Mouse (Mus musculus) hindbrain, embryonic 12.5 days (tissue): ENCODE data around the gene Gm16253. TPM values are rescaled to one million over a fixed set of nuclear protein-coding genes. Genes with fewer than 3 reads are reported as not detected.

Source experiments
- ATAC-seq: fragments of 200-750 bp; cut with Nextera tagmentation; 2 replicates; pipeline ENCODE4 v1.8.0; 2017; ENCODE audit warnings: moderate TSS enrichment; ENCODE audit not compliant: low FRiP score
- H3K27ac ChIP-seq: fragments of 300-500 bp; sonication (generic); 2 replicates; pipeline ENCODE4 v1.5.1; 2016; ENCODE audit warnings: mild to moderate bottlenecking
- H3K27me3 ChIP-seq: fragments of 300-500 bp; sonication (generic); 2 replicates; pipeline ENCODE4 v1.6.1; 2016; ENCODE audit warnings: mild to moderate bottlenecking
- H3K36me3 ChIP-seq: fragments of 300-500 bp; sonication (generic); 2 replicates; pipeline ENCODE4 v1.6.1; 2016; ENCODE audit warnings: mild to moderate bottlenecking
- H3K4me1 ChIP-seq: fragments of 300-500 bp; sonication (generic); 2 replicates; pipeline ENCODE4 v1.6.1; 2016
- H3K4me2 ChIP-seq: fragments of 300-500 bp; sonication (generic); replicated peaks from 2 replicates; pipeline ENCODE4 v1.6.1; 2016; ENCODE audit warnings: mild to moderate bottlenecking
- H3K4me3 ChIP-seq: fragments of 300-500 bp; sonication (generic); 2 replicates; pipeline ENCODE4 v1.5.1; 2016; ENCODE audit warnings: mild to moderate bottlenecking
- H3K9ac ChIP-seq: fragments of 300-500 bp; sonication (generic); 2 replicates; pipeline ENCODE4 v1.6.1; 2016; ENCODE audit warnings: mild to moderate bottlenecking, moderate library complexity
- H3K9me3 ChIP-seq: fragments of 300-500 bp; sonication (generic); replicated peaks from 2 replicates; pipeline ENCODE4 v1.6.1; 2016; ENCODE audit warnings: mild to moderate bottlenecking
- WGBS: fragments of 180-500 bp; shearing (Covaris S2); methylation state at CpG from one replicate; pipeline ENCODE4 v1.1.7; 2016; 5-methylcytosine and 5-hydroxymethylcytosine counted together
- polyA plus RNA-seq: library from polyadenylated mRNA; unstranded; fragments of >200 nt; fragmentation: Nextera tagmentation; extraction: Ambion mirVana; gene quantifications from 2 replicates; pipeline ENCODE4 v1.2.1, GENCODE M21; 2016

Gm16253 gene
- polyA plus RNA-seq, 1 experiment from 2014 or later, result 1.3 TPM

- Histone ChIP-seq H3K9me3 (no peaks in the 10 kb centered on the region), H3K4me2 (no peak overlapping the region), H3K27ac (no peak overlapping the region), H3K9ac (no peak overlapping the region), H3K36me3 (no peaks in the 10 kb centered on the region; the same call in 1 of the 2 replicates), H3K4me3 (no peak overlapping the region), H3K4me1 (peaks cover 23% of the 10 kb centered on the region), H3K27me3 (0 out of 2 replicates have a peak, but pooled peaks cover 13% of the 10 kb centered on the region)
- ATAC-seq, result no peak
- WGBS, result 80% methylated on average over 12 of the region's 12 CpGs
These were observed 1.9 kb downstream of the Gm16253 start for GRCm38 (mm10) chr3:96578561-96579238.

GRCm38 (mm10) chr3:96579239-96579750, 2.5 kb downstream of the Gm16253 start:
- Histone ChIP-seq H3K27me3 (0 out of 2 replicates have a peak, but pooled peaks cover 13% of the 10 kb centered on the region), H3K4me1 (peaks cover 23% of the 10 kb centered on the region), H3K27ac (no peak overlapping the region), H3K4me3 (no peak overlapping the region), H3K9ac (no peak overlapping the region), H3K9me3 (no peaks in the 10 kb centered on the region), H3K4me2 (no peak overlapping the region), H3K36me3 (no peaks in the 10 kb centered on the region; the same call in 1 of the 2 replicates)
- WGBS, result 76% methylated on average over 4 of the region's 4 CpGs
- no peak for ATAC-seq

- H3K9me3 ChIP-seq, result no peaks in the 10 kb centered on the region
- H3K4me3 ChIP-seq, result peak overlapping the region; percentile 15
- H3K4me2 ChIP-seq, result peak overlapping the region; percentile 49
- H3K36me3 ChIP-seq, result no peaks in the 10 kb centered on the region; the same call in 1 of the 2 replicates
- 0 out of 2 replicates have a peak overlapping the region, but pooled peaks have one; percentile 5 for H3K27ac ChIP-seq
- H3K27me3 ChIP-seq, result 0 out of 2 replicates have a peak, but pooled peaks cover 13% of the 10 kb centered on the region
- peak overlapping the region; percentile 45; the same call in 1 of the 2 replicates for H3K9ac ChIP-seq
- peak; percentile 61 for ATAC-seq
- 10% methylated on average over 16 of the region's 16 CpGs for WGBS
- peaks cover 23% of the 10 kb centered on the region for H3K4me1 ChIP-seq
These were observed 3.2 kb downstream of the Gm16253 start for GRCm38 (mm10) chr3:96579885-96580454.

- H3K9ac ChIP-seq, result no peak overlapping the region
- no peak overlapping the region for H3K4me2 ChIP-seq
- H3K27ac ChIP-seq, result no peak overlapping the region
- H3K4me1 ChIP-seq, result peaks cover 22% of the 10 kb centered on the region
- H3K4me3 ChIP-seq, result no peak overlapping the region
- 0 out of 2 replicates have a peak, but pooled peaks cover 13% of the 10 kb centered on the region for H3K27me3 ChIP-seq
- ATAC-seq, result no peak
- H3K36me3 ChIP-seq, result no peaks in the 10 kb centered on the region; the same call in 1 of the 2 replicates
- 43% methylated on average over 6 of the region's 6 CpGs for WGBS
- no peaks in the 10 kb centered on the region for H3K9me3 ChIP-seq
These were observed 4.4 kb downstream of the Gm16253 start for GRCm38 (mm10) chr3:96581141-96581540.

DNA sequence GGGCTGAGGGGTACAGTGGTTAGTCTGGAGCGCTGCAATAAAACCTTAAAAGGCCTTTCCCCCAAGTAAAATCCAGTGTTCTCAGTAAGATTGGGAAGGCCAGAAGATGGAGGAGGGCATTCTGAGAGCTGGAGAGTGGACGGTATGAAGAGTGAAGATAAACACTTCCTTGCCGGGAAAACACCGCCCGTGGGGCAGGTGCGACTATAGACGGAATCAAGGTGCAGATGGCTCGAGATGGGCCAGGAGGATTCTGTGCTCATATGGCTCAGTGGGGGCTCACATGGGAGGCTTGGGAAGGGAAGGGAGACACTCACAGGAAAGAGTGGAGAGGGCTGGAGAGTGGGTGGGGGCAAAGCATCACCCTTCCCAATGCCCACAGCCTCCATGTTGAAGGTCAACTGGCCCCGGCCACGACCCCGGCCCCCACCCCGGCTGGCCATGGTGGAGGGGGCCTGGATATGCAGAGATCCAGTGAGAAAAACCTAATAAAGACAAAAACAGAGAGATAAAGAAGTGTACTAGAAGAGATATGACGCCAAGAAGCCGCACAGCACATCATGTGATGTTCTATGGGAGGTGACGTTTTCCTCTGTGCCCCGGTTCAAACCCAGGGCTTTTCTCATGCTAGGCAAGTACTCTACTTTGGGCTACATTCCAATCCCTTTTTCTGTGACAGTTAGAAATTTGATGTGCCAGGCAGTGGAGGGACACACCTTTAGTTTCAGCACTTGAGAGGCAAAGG, 5.2 kb downstream of the Gm16253 start:
- H3K4me3 ChIP-seq, result no peak overlapping the region

GRCm38 (mm10) chr3:96583386-96583785, 6.6 kb downstream of the Gm16253 start:
- H3K4me1 ChIP-seq, result peaks cover 9% of the 10 kb centered on the region
- no peak overlapping the region for H3K4me2 ChIP-seq
- 0 out of 2 replicates have a peak, but pooled peaks cover 3% of the 10 kb centered on the region for H3K9me3 ChIP-seq
- H3K27me3 ChIP-seq, result 0 out of 2 replicates have a peak, but pooled peaks cover 13% of the 10 kb centered on the region
- no peak overlapping the region for H3K4me3 ChIP-seq
- H3K36me3 ChIP-seq, result no peaks in the 10 kb centered on the region; the same call in 1 of the 2 replicates
- no peak overlapping the region for H3K27ac ChIP-seq
- no peak overlapping the region for H3K9ac ChIP-seq
- WGBS, result 90% methylated on average over 5 of the region's 5 CpGs
- no peak for ATAC-seq

More for the DNA sequence above, 5.2 kb downstream of the Gm16253 start:
- Histone ChIP-seq H3K27ac (no peak overlapping the region), H3K9me3 (no peaks in the 10 kb centered on the region), H3K27me3 (0 out of 2 replicates have a peak, but pooled peaks cover 13% of the 10 kb centered on the region), H3K4me1 (peaks cover 14% of the 10 kb centered on the region), H3K4me2 (no peak overlapping the region), H3K36me3 (no peaks in the 10 kb centered on the region; the same call in 1 of the 2 replicates), H3K9ac (no peak overlapping the region)
- ATAC-seq, result no peak
- WGBS, result 84% methylated on average over 16 of the region's 16 CpGs

- H3K27ac ChIP-seq, result no peak overlapping the region
- 0 out of 2 replicates have a peak, but pooled peaks cover 3% of the 10 kb centered on the region for H3K9me3 ChIP-seq
- no peak overlapping the region for H3K9ac ChIP-seq
- WGBS, result 83% methylated on average over 4 of the region's 4 CpGs
- no peak overlapping the region for H3K4me3 ChIP-seq
- H3K4me2 ChIP-seq, result no peak overlapping the region
- H3K4me1 ChIP-seq, result peaks cover 13% of the 10 kb centered on the region
- H3K36me3 ChIP-seq, result no peaks in the 10 kb centered on the region
- no peak for ATAC-seq
- peaks cover 10% of the 10 kb centered on the region for H3K27me3 ChIP-seq
These were observed 13.9 kb downstream of the Gm16253 start for GRCm38 (mm10) chr3:96590657-96591056.

DNA sequence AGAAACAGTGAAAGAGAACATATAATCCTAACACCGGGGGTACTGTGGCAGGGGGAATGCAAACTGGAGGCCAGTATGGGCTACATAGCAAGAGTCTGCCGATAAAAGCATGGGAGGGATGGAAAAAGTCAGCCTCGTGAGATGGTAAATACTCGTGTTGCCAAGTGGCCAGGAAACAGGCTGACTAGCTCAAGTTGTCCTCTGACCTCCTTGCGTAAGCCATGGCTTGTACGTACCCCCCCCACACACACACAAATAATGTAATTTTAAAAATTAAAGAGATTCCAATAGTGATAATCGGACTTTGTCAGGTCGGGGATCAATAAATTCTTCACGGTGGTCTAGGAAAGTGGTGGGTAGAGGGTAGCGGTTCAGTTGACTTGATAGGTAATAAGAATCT, 16.6 kb downstream of the Gm16253 start:
- Histone ChIP-seq H3K27me3 (peaks cover 24% of the 10 kb centered on the region), H3K9me3 (no peaks in the 10 kb centered on the region), H3K9ac (peak overlapping the region; percentile 61), H3K4me2 (peak overlapping the region; percentile 86), H3K27ac (peak overlapping the region; percentile 81), H3K36me3 (no peaks in the 10 kb centered on the region), H3K4me3 (peak overlapping the region; percentile 57), H3K4me1 (peaks cover 38% of the 10 kb centered on the region)
- WGBS, result 1% methylated on average over 10 of the region's 10 CpGs
- peak; percentile 2; the same call in 1 of the 2 replicates for ATAC-seq

GRCm38 (mm10) chr3:96593790-96594560, 17.2 kb downstream of the Gm16253 start, which contains the start of gene Polr3gl:
Polr3gl (minus strand) TSS chr3:96594181.
- peak within 1 kb of the TSS; percentile 86 for H3K4me2 ChIP-seq
- peak within 1 kb of the TSS; percentile 61 for H3K9ac ChIP-seq
- ATAC-seq, result peak; percentile 80
- WGBS, result under 1% methylated on average over 38 of the region's 38 CpGs
- peak within 1 kb of the TSS; percentile 57 for H3K4me3 ChIP-seq
- no peaks in the 10 kb centered on the region for H3K9me3 ChIP-seq
- peaks cover 27% of the 10 kb centered on the region for H3K27me3 ChIP-seq
- H3K36me3 ChIP-seq, result no peaks in the 10 kb centered on the region
- H3K4me1 ChIP-seq, result peaks cover 43% of the 10 kb centered on the region
- peak within 1 kb of the TSS; percentile 81 for H3K27ac ChIP-seq

GRCm38 (mm10) chr3:96594851-96595250, 18.1 kb downstream of the Gm16253 start:
- Histone ChIP-seq H3K27me3 (peaks cover 32% of the 10 kb centered on the region), H3K4me3 (no peak overlapping the region), H3K4me2 (no peak overlapping the region), H3K9me3 (no peaks in the 10 kb centered on the region), H3K4me1 (peaks cover 47% of the 10 kb centered on the region), H3K36me3 (no peaks in the 10 kb centered on the region), H3K9ac (no peak overlapping the region), H3K27ac (no peak overlapping the region)
- WGBS, result 81% methylated on average over 5 of the region's 5 CpGs
- ATAC-seq, result no peak

DNA sequence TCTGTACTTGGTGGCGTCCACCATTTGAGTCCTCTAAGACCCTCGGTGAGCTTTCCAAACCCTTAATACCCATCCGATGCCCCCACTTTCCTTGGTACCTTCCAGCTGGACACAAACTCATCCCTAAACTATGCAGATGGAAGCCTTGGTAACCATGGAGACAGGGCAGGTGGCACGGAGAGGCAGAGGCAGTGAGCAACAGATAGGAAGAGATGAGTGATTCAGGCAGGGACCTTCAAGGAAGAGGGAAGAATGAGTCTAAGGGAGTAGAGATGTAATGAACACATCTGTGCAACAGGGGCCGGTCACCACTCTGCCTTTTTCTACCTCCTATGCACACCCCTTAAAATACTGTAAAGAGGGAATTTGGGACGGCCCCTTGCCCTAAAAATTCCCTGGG, 18.9 kb downstream of the Gm16253 start:
- Histone ChIP-seq H3K9me3 (no peaks in the 10 kb centered on the region), H3K4me1 (peaks cover 52% of the 10 kb centered on the region), H3K27ac (no peak overlapping the region), H3K9ac (no peak overlapping the region), H3K27me3 (peaks cover 32% of the 10 kb centered on the region), H3K4me3 (no peak overlapping the region; the same call in 1 of the 2 replicates), H3K4me2 (peak overlapping the region; percentile 94), H3K36me3 (no peaks in the 10 kb centered on the region)
- WGBS, result 22% methylated on average over 6 of the region's 6 CpGs
- no peak for ATAC-seq
